Mouse (Mus musculus): ENCODE measurements around the gene Setd1b.

- no peak for TF ChIP-seq CTCF (IDR thresholded peaks at IDR 0.05 in 2 of 3, conservative IDR thresholded peaks at IDR 0.05 in 1 of 3; ENCODE audit: control insufficient read depth in 1 of 3, insufficient read depth in 1 of 3, low read depth in 2 of 3, low read length in 3 of 3, poor library complexity in 1 of 3, severe bottlenecking in 1 of 3)
- peak in 1 of 2 experiments; percentile 53; a peak in 3 of 4 replicates for TF ChIP-seq POLR2A (IDR thresholded peaks at IDR 0.05; ENCODE audit: control insufficient read depth in 1 of 2, insufficient read depth in 1 of 2, low read depth in 1 of 2, low read length in 2 of 2, poor library complexity in 1 of 2)
- TF ChIP-seq NRF1 (IDR thresholded peaks at IDR 0.05; ENCODE audit: insufficient read depth, low read depth, low read length, poor library complexity, severe bottlenecking) = no peak
- TF ChIP-seq MAX (IDR thresholded peaks at IDR 0.05; ENCODE audit: low read length) = peak; percentile 70; the same call in 1 of the 2 replicates
- no peak for TF ChIP-seq ZC3H11A (IDR thresholded peaks at IDR 0.05; ENCODE audit: low read depth, low read length)
- TF ChIP-seq EP300 (IDR thresholded peaks at IDR 0.05; ENCODE audit: low read depth in 1 of 2, low read length in 2 of 2) = peak in 1 of 2 experiments; percentile 15; a peak in 1 of 4 replicates
- 0 out of 2 replicates have a peak, but pooled peaks have one; percentile 22 for TF ChIP-seq MAFK (IDR thresholded peaks at IDR 0.05; ENCODE audit: borderline replicate concordance, low read depth, low read length)
Measured at GRCm38 (mm10) chr5:123138953-123139721, 2.9 kb upstream of the Setd1b start.

Measured in MEL (cell line).